Mouse (Mus musculus) heart, adult 2 months (tissue): ENCODE data around the gene Ppp1r14b. TPM values are rescaled to one million over a fixed set of nuclear protein-coding genes. Genes with fewer than 3 reads are reported as not detected.

Experiments
- DNase-seq, 2 experiments: peaks; one replicate each; pipeline ENCODE4 v3.0.0; 2021
- H3K27ac ChIP-seq: fragments of 200-600 bp; 2 replicates; pipeline ENCODE4 v1.8.1; 2022
- H3K27me3 ChIP-seq: fragments of 200-500 bp; 2 replicates; pipeline ENCODE4 v1.6.1; 2012; ENCODE audit warnings: mild to moderate bottlenecking, low read length, inconsistent platforms, mixed read lengths; ENCODE audit not compliant: control insufficient read depth, insufficient read depth
- H3K36me3 ChIP-seq: fragments of 200-500 bp; 2 replicates; pipeline ENCODE4 v1.6.1; 2012; ENCODE audit warnings: low read length, inconsistent platforms; ENCODE audit not compliant: control insufficient read depth, insufficient read depth
- H3K4me1 ChIP-seq: fragments of 200-500 bp; 2 replicates; pipeline ENCODE4 v1.6.1; 2011; ENCODE audit warnings: low read length; ENCODE audit not compliant: control insufficient read depth, insufficient read depth
- H3K4me3 ChIP-seq: fragments of 200-600 bp; 2 replicates; pipeline ENCODE4 v1.8.1; 2022
- H3K79me2 ChIP-seq: fragments of 200-500 bp; replicated peaks from 2 replicates; pipeline ENCODE4 v1.6.1; 2012; ENCODE audit warnings: mild to moderate bottlenecking, inconsistent platforms, low read length, moderate library complexity, mixed read lengths; ENCODE audit not compliant: control insufficient read depth, insufficient read depth
- H3K9ac ChIP-seq: fragments of 200-500 bp; 2 replicates; pipeline ENCODE4 v1.6.1; 2012; ENCODE audit warnings: low read depth, mild to moderate bottlenecking, control low read depth, inconsistent platforms, low read length, mixed read lengths
- CTCF ChIP-seq: fragments of 200-600 bp; IDR thresholded peaks from 2 replicates; pipeline ENCODE4 v1.8.1; 2022; ENCODE audit warnings: antibody characterized with exemption, mild to moderate bottlenecking, moderate library complexity
- EP300 ChIP-seq: fragments of 200-500 bp; IDR thresholded peaks from 2 replicates; pipeline ENCODE4 v1.6.1; 2011; ENCODE audit warnings: low read depth, low read length, control low read depth; ENCODE audit not compliant: insufficient read depth
- POLR2A ChIP-seq: fragments of 200-500 bp; IDR thresholded peaks from 2 replicates; pipeline ENCODE4 v1.6.1; 2011; ENCODE audit warnings: mild to moderate bottlenecking, low read depth, low read length, control low read depth; ENCODE audit not compliant: insufficient read depth
- WGBS: fragments of 180-500 bp; shearing (Covaris S2); methylation state at CpG from one replicate; pipeline ENCODE4 v1.1.7; 2018; 5-methylcytosine and 5-hydroxymethylcytosine counted together
- intact Hi-C: fragments of 180-260 bp; cut with DNase I; formaldehyde crosslinking; loops from one replicate; pipeline ENCODE4 v1.15.1; 2025
- polyA plus RNA-seq: library from polyadenylated mRNA; depleted of rRNA; stranded (reverse); fragments of >200 nt; gene quantifications from 2 replicates; pipeline ENCODE4 v1.2.3, GENCODE M21; 2012
- total RNA-seq, 2 experiments: library from RNA; stranded (reverse); gene quantifications; 2 replicates each; pipeline ENCODE4 v1.2.3; 2021

The Ppp1r14b gene
- total and polyA plus RNA-seq, 3 experiments: 56.8 to 91.0 (median 85.8) TPM

GRCm38 (mm10) chr19:6942249-6942691 lies 32.5 kb upstream of the Ppp1r14b start, which contains the start of gene Gpr137:
TSS of gene Gpr137 (minus strand) at chr19:6942480.
- Histone ChIP-seq H3K27me3 (no peaks in the 10 kb centered on the region), H3K9ac (peak within 1 kb of the TSS; percentile 91), H3K79me2 (no peaks in the 10 kb centered on the region), H3K4me3 (peak within 1 kb of the TSS; percentile 80), H3K4me1 (peaks cover 3% of the 10 kb centered on the region), H3K27ac (peak within 1 kb of the TSS; percentile 84), H3K36me3 (no peaks in the 10 kb centered on the region)
- TF ChIP-seq CTCF: no peak
- no peak for TF ChIP-seq EP300
- peak; percentile 88 for TF ChIP-seq POLR2A
- under 1% methylated on average over 27 of the region's 27 CpGs for WGBS
- peak; percentile 95 to 98 for DNase-seq
- intact Hi-C loops: loop anchor here (1.0 to 5.0 kb wide), 2 partner anchors 9 to 35 kb away; partner anchors contain the start of gene Plcb3

- no peaks in the 10 kb centered on the region for H3K27me3 ChIP-seq
- intact Hi-C loops: loop anchor here (1.0 to 5.0 kb wide), 2 partner anchors 9 to 35 kb away; partner anchors contain the start of gene Plcb3
- peaks cover 3% of the 10 kb centered on the region for H3K4me1 ChIP-seq
- H3K79me2 ChIP-seq: no peaks in the 10 kb centered on the region
- H3K27ac ChIP-seq: peak overlapping the region; percentile 84
- DNase-seq: no peak
- H3K4me3 ChIP-seq: peak overlapping the region; percentile 80
- 25% methylated on average over 5 of the region's 5 CpGs for WGBS
- no peak for TF ChIP-seq CTCF
- no peak for TF ChIP-seq POLR2A
- TF ChIP-seq EP300: no peak
- H3K36me3 ChIP-seq: no peaks in the 10 kb centered on the region
- H3K9ac ChIP-seq: peak overlapping the region; percentile 65
Observed at GRCm38 (mm10) chr19:6942764-6943163, 32.0 kb upstream of the Ppp1r14b start.

- TF ChIP-seq EP300 (no peak), POLR2A (no peak), CTCF (no peak)
- WGBS: 93% methylated on average over 6 of the region's 6 CpGs
- no peak for DNase-seq
- intact Hi-C loops: loop anchor here (5.0 kb wide), 1 partner anchor 34 kb away; the partner anchor contains the start of gene Plcb3
- Histone ChIP-seq H3K4me3 (no peak overlapping the region), H3K27me3 (no peaks in the 10 kb centered on the region), H3K4me1 (peaks cover 3% of the 10 kb centered on the region), H3K27ac (no peak overlapping the region), H3K36me3 (no peaks in the 10 kb centered on the region), H3K79me2 (no peaks in the 10 kb centered on the region), H3K9ac (no peak overlapping the region)
Observed at GRCm38 (mm10) chr19:6943709-6944108, 31.1 kb upstream of the Ppp1r14b start.

GRCm38 (mm10) chr19:6947742-6948141 lies 27.0 kb upstream of the Ppp1r14b start:
- intact Hi-C loops: no loop called here
- no peak for TF ChIP-seq CTCF
- TF ChIP-seq EP300: no peak
- no peak for TF ChIP-seq POLR2A

GRCm38 (mm10) chr19:6948186-6948585 lies 26.6 kb upstream of the Ppp1r14b start:
- H3K36me3 ChIP-seq: no peaks in the 10 kb centered on the region
- WGBS: 70% methylated on average over 4 of the region's 4 CpGs
- no peak for DNase-seq
- TF ChIP-seq EP300: no peak
- no peak for TF ChIP-seq CTCF
- no peak overlapping the region for H3K27ac ChIP-seq
- H3K27me3 ChIP-seq: no peaks in the 10 kb centered on the region
- intact Hi-C loops: no loop called here
- H3K4me1 ChIP-seq: peaks cover 7% of the 10 kb centered on the region
- H3K79me2 ChIP-seq: no peaks in the 10 kb centered on the region
- no peak overlapping the region for H3K9ac ChIP-seq
- no peak overlapping the region for H3K4me3 ChIP-seq

More at GRCm38 (mm10) chr19:6947742-6948141, 27.0 kb upstream of the Ppp1r14b start:
- no peaks in the 10 kb centered on the region for H3K36me3 ChIP-seq
- H3K27me3 ChIP-seq: no peaks in the 10 kb centered on the region
- no peak overlapping the region for H3K9ac ChIP-seq
- H3K27ac ChIP-seq: no peak overlapping the region
- DNase-seq: no peak
- H3K79me2 ChIP-seq: no peaks in the 10 kb centered on the region
- peaks cover 6% of the 10 kb centered on the region for H3K4me1 ChIP-seq
- WGBS: 64% methylated on average over 4 of the region's 4 CpGs
- no peak overlapping the region for H3K4me3 ChIP-seq

GRCm38 (mm10) chr19:6949532-6949931 lies 25.2 kb upstream of the Ppp1r14b start:
- no peaks in the 10 kb centered on the region for H3K36me3 ChIP-seq
- no peak for DNase-seq
- H3K9ac ChIP-seq: no peak overlapping the region
- H3K27ac ChIP-seq: no peak overlapping the region
- intact Hi-C loops: no loop called here
- H3K4me1 ChIP-seq: peaks cover 7% of the 10 kb centered on the region
- no peak overlapping the region for H3K4me3 ChIP-seq
- TF ChIP-seq POLR2A (no peak), EP300 (no peak), CTCF (no peak)
- 88% methylated on average over 5 of the region's 5 CpGs for WGBS
- no peaks in the 10 kb centered on the region for H3K27me3 ChIP-seq
- no peaks in the 10 kb centered on the region for H3K79me2 ChIP-seq
